Comparison of ENCODE assay signal across 7 mouse cellular contexts in the genomic region with DNA sequence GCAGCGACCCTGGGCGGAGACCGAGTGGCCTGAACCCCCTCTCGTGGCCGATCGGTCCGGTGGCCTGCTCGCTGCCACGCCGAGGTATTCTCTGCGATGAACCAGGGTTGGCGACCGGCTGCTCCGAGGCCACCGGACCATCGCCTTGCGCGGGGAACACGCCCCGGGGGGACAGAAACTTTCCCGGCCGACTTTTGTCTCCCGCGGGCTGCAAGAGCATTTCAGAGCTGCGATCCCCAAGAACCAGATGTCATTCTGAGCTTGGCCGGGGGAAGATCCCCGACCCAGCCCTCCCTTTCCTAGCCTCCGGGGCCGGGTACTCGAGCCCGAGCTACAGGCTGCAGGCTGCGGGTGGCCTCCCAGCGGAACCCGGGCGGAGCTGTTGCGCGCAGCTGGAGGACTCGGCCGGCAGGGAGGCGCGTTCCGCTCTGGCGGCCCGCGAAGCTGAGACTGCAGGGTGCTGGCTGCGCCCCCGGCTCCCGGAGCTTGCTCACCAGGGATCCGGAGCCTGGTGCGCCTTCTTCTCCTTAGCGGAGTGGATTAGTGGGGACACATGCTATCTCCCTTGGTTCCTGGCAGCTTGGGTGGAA. TPM values are rescaled to one million over a fixed set of nuclear protein-coding genes. Genes with fewer than 3 reads are reported as not detected.
DNase-seq lines count a peak whose midpoint lies in the region; ATAC-seq and TF ChIP-seq lines count a peak whose summit lies in the region.

No protein-coding gene starts in this region.

- H3K4me1 ChIP-seq in intestine, embryonic 16.5 days (ENCODE audit: control insufficient read depth, insufficient read depth, low read length), result peaks cover 9% of the 10 kb centered on the region; the same call in 1 of the 2 replicates
- peaks cover 30% of the 10 kb centered on the region for H3K4me1 ChIP-seq in limb, embryonic 10.5 days
- H3K4me1 ChIP-seq in midbrain, embryonic 13.5 days (replicated peaks), result peaks cover 36% of the 10 kb centered on the region
- peaks cover 17% of the 10 kb centered on the region for H3K4me1 ChIP-seq in testis, adult 2 months (ENCODE audit: control insufficient read depth, insufficient read depth, low read length)

- H3K4me3 ChIP-seq in intestine, embryonic 16.5 days (ENCODE audit: low read length), result peak overlapping the region; percentile 63
- H3K4me3 ChIP-seq in limb, embryonic 10.5 days, result peak overlapping the region; percentile 77
- H3K4me3 ChIP-seq in midbrain, embryonic 13.5 days (replicated peaks), result peak overlapping the region; percentile 81
- peak overlapping the region; percentile 79 for H3K4me3 ChIP-seq in testis, adult 2 months (ENCODE audit: control insufficient read depth, low read depth, low read length)

- TF ChIP-seq POLR2A in testis, adult 2 months (IDR thresholded peaks at IDR 0.05; ENCODE audit: control insufficient read depth, low read depth, low read length), result no peak

- peak; percentile 54 for ATAC-seq in intestine, embryonic 16.5 days
- ATAC-seq in midbrain, embryonic 13.5 days, result peak; percentile 25; the same call in 1 of the 2 replicates

- no peaks in the 10 kb centered on the region for H3K36me3 ChIP-seq in intestine, embryonic 16.5 days (ENCODE audit: control insufficient read depth, insufficient read depth, low read length)
- H3K36me3 ChIP-seq in limb, embryonic 10.5 days, result no peaks in the 10 kb centered on the region
- H3K36me3 ChIP-seq in midbrain, embryonic 13.5 days, result no peaks in the 10 kb centered on the region
- no peaks in the 10 kb centered on the region for H3K36me3 ChIP-seq in testis, adult 2 months (ENCODE audit: control insufficient read depth, insufficient read depth, low read length)

- no peak overlapping the region for H3K27ac ChIP-seq in intestine, embryonic 16.5 days (ENCODE audit: low read length)
- peak overlapping the region; percentile 78 for H3K27ac ChIP-seq in limb, embryonic 10.5 days
- H3K27ac ChIP-seq in midbrain, embryonic 13.5 days, result peak overlapping the region; percentile 88
- no peak overlapping the region for H3K27ac ChIP-seq in testis, adult 2 months (ENCODE audit: control insufficient read depth, insufficient read depth, low read depth, low read length)

- under 1% methylated on average over 51 of the region's 51 CpGs for WGBS in intestine, embryonic 16.5 days
- WGBS in limb, embryonic 10.5 days, result under 1% methylated on average over 51 of the region's 51 CpGs
- under 1% methylated on average over 51 of the region's 51 CpGs for WGBS in midbrain, embryonic 13.5 days

- H3K27me3 ChIP-seq in intestine, embryonic 16.5 days (replicated peaks; ENCODE audit: control insufficient read depth, insufficient read depth, low read length), result peaks cover 19% of the 10 kb centered on the region
- peaks cover 67% of the 10 kb centered on the region for H3K27me3 ChIP-seq in limb, embryonic 10.5 days (ENCODE audit: low read depth, poor library complexity, severe bottlenecking)
- peaks cover 37% of the 10 kb centered on the region for H3K27me3 ChIP-seq in midbrain, embryonic 13.5 days
- no peaks in the 10 kb centered on the region for H3K27me3 ChIP-seq in testis, adult 2 months (ENCODE audit: control insufficient read depth, insufficient read depth, low read length)

- intact Hi-C loops in gastrocnemius, postnatal 14 days (cut with DNase I; ENCODE audit: low total_unique reads), result no loop called here

- H3K4me2 ChIP-seq in intestine, embryonic 16.5 days (ENCODE audit: low read depth, low read length), result peak overlapping the region; percentile 93
- H3K4me2 ChIP-seq in midbrain, embryonic 13.5 days (replicated peaks), result peak overlapping the region; percentile 91

- TF ChIP-seq CTCF in testis, adult 2 months (IDR thresholded peaks at IDR 0.05; ENCODE audit: control insufficient read depth, insufficient read depth, insufficient replicate concordance, low read depth, low read length), result no peak

- peak; percentile 72 for DNase-seq in ZHBTc4 (ENCODE audit: low read depth, low spot score)
- DNase-seq in cerebellum, adult 9-11 months, result peak; percentile 43
- peak; percentile 44 for DNase-seq in gastrocnemius, postnatal 14 days
- DNase-seq in limb, embryonic 10.5 days (ENCODE audit: low spot score), result peak; percentile 80

- H3K9ac ChIP-seq in intestine, embryonic 16.5 days (ENCODE audit: low read depth, low read length), result peak overlapping the region; percentile 66
- peak overlapping the region; percentile 83 for H3K9ac ChIP-seq in midbrain, embryonic 13.5 days (replicated peaks)

- H3K9me3 ChIP-seq in intestine, embryonic 16.5 days (ENCODE audit: control insufficient read depth, low read length), result no peaks in the 10 kb centered on the region
- H3K9me3 ChIP-seq in limb, embryonic 10.5 days (replicated peaks), result no peaks in the 10 kb centered on the region
- H3K9me3 ChIP-seq in midbrain, embryonic 13.5 days, result no peaks in the 10 kb centered on the region

RNA-seq across cellular contexts. Expression of a gene that starts 1.1 kb away (rescaled TPM):
- 1 to 10 TPM; 3.7 to 4.6 TPM for total RNA-seq in gastrocnemius, postnatal 14 days (2021)
- 2.2 and 3.2 TPM in 2 replicates for polyA plus RNA-seq in intestine, embryonic 16.5 days (2015; fragmentation: Nextera tagmentation; extraction: Ambion mirVana)
- 1.4 and 1.8 TPM in 2 replicates for polyA plus RNA-seq in limb, embryonic 10.5 days (2016; fragmentation: Nextera tagmentation; extraction: Ambion mirVana)
- 36.7 and 37.1 TPM in 2 replicates for polyA plus RNA-seq in midbrain, embryonic 13.5 days (2015; fragmentation: Nextera tagmentation; extraction: Ambion mirVana)
- polyA plus RNA-seq in testis, adult 2 months (2012; rRNA removed), result 0.32 and 0.36 TPM in 2 replicates

Comparison
In these comparisons a context has a peak if more than half of its experiments do, and no peak if none do; other contexts are left out.
1. H3K27ac ChIP-seq: peak in limb, embryonic 10.5 days (single experiment) and midbrain, embryonic 13.5 days (single experiment); none in intestine, embryonic 16.5 days (single experiment) and testis, adult 2 months (single experiment).
2. Peak in every context shown above with its lines, with median percentiles within 50 percentile points of each other: DNase-seq and H3K4me3 ChIP-seq.